Mouse (Mus musculus) cerebellum, adult 2 months (tissue): ENCODE measurements around the gene Adra1d.

ENCODE experiments used
- CTCF ChIP-seq: fragments of 200-500 bp; IDR thresholded peaks from 2 replicates; pipeline ENCODE4 v1.5.1; 2011; ENCODE audit warnings: low read depth, mild to moderate bottlenecking, control low read depth, low read length, moderate library complexity, borderline replicate concordance; ENCODE audit not compliant: insufficient read depth
- POLR2A ChIP-seq: fragments of 200-500 bp; IDR thresholded peaks from 2 replicates; pipeline ENCODE4 v1.6.1; 2011; ENCODE audit warnings: low read length, control low read depth, borderline replicate concordance; ENCODE audit not compliant: insufficient read depth

DNA sequence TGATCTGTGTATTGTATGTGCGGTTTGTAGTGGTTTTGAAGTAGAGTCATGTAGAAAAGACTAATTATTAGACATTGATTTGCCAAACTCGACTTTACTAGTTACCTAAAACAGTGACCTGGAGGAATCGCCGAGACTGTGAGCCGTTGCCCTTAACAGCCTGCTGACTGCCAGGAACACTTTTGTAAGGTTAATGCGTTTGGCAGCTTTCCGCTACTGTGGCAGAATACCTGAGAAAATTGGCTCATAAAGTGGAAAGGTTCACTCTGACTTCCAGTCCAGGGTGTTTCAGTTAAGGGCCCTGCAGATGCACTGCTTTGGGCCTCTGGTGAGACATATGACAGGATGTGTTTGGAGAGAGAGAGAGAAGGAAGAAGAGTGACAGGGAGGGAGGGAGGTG, 30.8 kb downstream of the Adra1d start:
- no peak for TF ChIP-seq CTCF
- no peak for TF ChIP-seq POLR2A
